In the genomic region with DNA sequence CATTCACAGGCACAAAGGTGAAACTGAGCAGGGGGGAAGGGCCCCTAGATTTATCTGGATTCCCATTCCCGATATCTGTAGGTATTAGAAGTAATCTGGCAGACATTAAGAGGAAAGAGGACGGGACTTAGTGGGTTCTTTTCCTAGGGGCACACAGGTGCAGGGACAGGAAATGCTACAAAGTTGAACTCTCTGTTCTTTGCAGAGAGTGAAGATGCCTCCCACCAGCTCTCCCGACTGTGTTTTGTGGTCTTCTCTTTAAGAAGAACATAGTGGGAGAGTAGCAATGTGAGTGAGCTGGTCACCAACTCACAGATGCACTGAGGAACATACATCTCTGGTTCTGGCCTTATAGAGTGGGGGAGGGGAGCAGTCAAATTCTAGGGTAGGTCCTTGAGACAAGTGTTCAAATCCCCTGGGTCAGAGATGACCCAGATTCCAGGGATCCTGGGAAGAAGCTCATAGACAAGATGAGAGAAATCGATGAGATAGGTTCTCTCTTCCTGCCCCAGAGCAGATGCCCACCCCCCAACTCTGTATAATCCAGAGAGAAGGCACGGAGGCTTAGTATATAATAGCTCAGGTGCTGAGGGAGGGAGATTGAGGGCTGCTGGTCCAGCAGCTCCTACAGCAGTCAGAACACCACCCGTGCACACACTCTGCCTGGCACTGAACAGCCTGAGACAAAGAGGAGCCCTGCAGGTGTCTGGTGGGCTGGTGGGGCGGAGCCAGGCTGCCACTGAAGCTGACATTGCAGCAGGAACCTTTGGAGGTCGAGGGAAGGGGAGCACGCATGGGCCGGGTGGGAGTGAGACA, we compare ENCODE assay signal across 8 mouse cellular contexts. TPM values are rescaled to one million over a fixed set of nuclear protein-coding genes. Genes with fewer than 3 reads are reported as not detected.
DNase-seq lines count a peak whose midpoint lies in the region; ATAC-seq and TF ChIP-seq lines count a peak whose summit lies in the region.

No protein-coding gene starts in this region.

- TF ChIP-seq POLR2A in embryonic fibroblast, embryonic 13.5 days (IDR thresholded peaks at IDR 0.05; ENCODE audit: low read depth, low read length), result no peak

- H3K4me1 ChIP-seq in embryonic fibroblast, embryonic 13.5 days (ENCODE audit: control insufficient read depth, insufficient read depth, low read length), result peaks cover 32% of the 10 kb centered on the region
- peaks cover 87% of the 10 kb centered on the region for H3K4me1 ChIP-seq in limb, embryonic 12.5 days (replicated peaks)

- TF ChIP-seq CTCF in left cerebral cortex, adult 2 months (IDR thresholded peaks at IDR 0.05), result no peak
- TF ChIP-seq CTCF in embryonic fibroblast, embryonic 13.5 days (IDR thresholded peaks at IDR 0.05; ENCODE audit: borderline replicate concordance, insufficient read depth, low read length), result no peak

- DNase-seq in left cerebral cortex, adult 2 months (ENCODE audit: extremely low spot score in 1 of 2, low spot score in 2 of 2), result no peak
- no peak for DNase-seq in left cerebral cortex, postnatal 25 days (ENCODE audit: low spot score in 2 of 2)
- peak; percentile 60 for DNase-seq in retina, postnatal 1 day
- DNase-seq in natural killer cell, adult 2 months (ENCODE audit: low spot score in 2 of 2), result no peak
- no peak for DNase-seq in left cerebral cortex, adult 9 months (ENCODE audit: low spot score in 2 of 2)

- H3K9ac ChIP-seq in limb, embryonic 12.5 days (replicated peaks), result peak overlapping the region; percentile 82

- H3K4me3 ChIP-seq in left cerebral cortex, adult 2 months, result peak overlapping the region; percentile 63
- H3K4me3 ChIP-seq in embryonic fibroblast, embryonic 13.5 days (ENCODE audit: insufficient read depth, low read length), result peak overlapping the region; percentile 63
- peak overlapping the region; percentile 88 for H3K4me3 ChIP-seq in limb, embryonic 12.5 days (replicated peaks)

- H3K4me2 ChIP-seq in limb, embryonic 12.5 days, result peak overlapping the region; percentile 88

- H3K36me3 ChIP-seq in limb, embryonic 12.5 days, result no peaks in the 10 kb centered on the region

- no peak for ATAC-seq in limb, embryonic 12.5 days (ENCODE audit: insufficient number of reproducible peaks, insufficient read depth, low FRiP score, low TSS enrichment, low read depth)
- ATAC-seq in granulocyte monocyte progenitor cell, adult 5-6 weeks (replicated peaks; ENCODE audit: poor library complexity, severe bottlenecking), result no peak

- 29% methylated on average over 10 of the region's 10 CpGs for WGBS in limb, embryonic 12.5 days

- H3K27ac ChIP-seq in left cerebral cortex, adult 2 months, result peak overlapping the region; percentile 96
- H3K27ac ChIP-seq in embryonic fibroblast, embryonic 13.5 days (ENCODE audit: insufficient read depth, low read length), result no peak overlapping the region
- H3K27ac ChIP-seq in limb, embryonic 12.5 days, result no peak overlapping the region

- no peaks in the 10 kb centered on the region for H3K9me3 ChIP-seq in limb, embryonic 12.5 days

- intact Hi-C loops in left cerebral cortex, adult 2 months (cut with DNase I), result loop anchor here (2.0 to 5.0 kb wide), 2 partner anchors 72 to 80 kb away; partner anchors contain the start of genes Ascl5 and Cacna1s
- intact Hi-C loops in left cerebral cortex, postnatal 25 days (cut with DNase I), result loop anchor here (2.0 kb wide), 1 partner anchor 78 kb away; no protein-coding TSS in a partner anchor

- H3K27me3 ChIP-seq in limb, embryonic 12.5 days, result no peaks in the 10 kb centered on the region

RNA-seq across cellular contexts. Expression of gene Kif21b, which starts 1.4 kb away (rescaled TPM):
- total RNA-seq in left cerebral cortex, adult 2 months (2021), result 10 to 100 TPM; 67.3 to 74.2 TPM
- 10 to 100 TPM; 68.4 to 73.0 TPM for total RNA-seq in left cerebral cortex, postnatal 25 days (2021)
- polyA plus RNA-seq in embryonic fibroblast, embryonic 13.5 days (2011; ENCODE audit: insufficient read length, low read depth, missing spikeins), result 14.1 and 19.4 TPM in 2 replicates
- 10.6 and 11.4 TPM in 2 replicates for polyA plus RNA-seq in limb, embryonic 12.5 days (2016; fragmentation: Nextera tagmentation; extraction: Ambion mirVana)
- total RNA-seq in granulocyte monocyte progenitor cell, adult 5-6 weeks (2014; fragmentation: Nextera tagmentation), result 10.8 and 12.4 TPM in 2 replicates
- total RNA-seq in granulocyte monocyte progenitor cell, adult 5-6 weeks (2017), result 5.6 and 6.6 TPM in 2 replicates

Comparison
In these comparisons a context has a peak if more than half of its experiments do, and no peak if none do; other contexts are left out.
1. RNA of gene Kif21b, which starts 1.4 kb away (total RNA-seq): 67.3 to 74.2 TPM in left cerebral cortex, adult 2 months and 68.4 to 73.0 TPM in left cerebral cortex, postnatal 25 days; 5.6 to 12.4 TPM in granulocyte monocyte progenitor cell, adult 5-6 weeks; every median in the first group is over 4 times any median in the second.
2. Peak in every context shown above with its lines, with median percentiles within 50 percentile points of each other: H3K4me3 ChIP-seq.